Mouse (Mus musculus): Measurements from ENCODE around the gene Tbl1xr1. TPM values are rescaled to one million over a fixed set of nuclear protein-coding genes. Genes with fewer than 3 reads are reported as not detected.

Gene Tbl1xr1
- total and polyA plus RNA-seq, 3 experiments = 33.9 to 185 (median 45.6) TPM

- TF ChIP-seq GABPA (IDR thresholded peaks at IDR 0.05; ENCODE audit: low read depth, low read length) = no peak
- peak; percentile 96 for TF ChIP-seq SIN3A (IDR thresholded peaks at IDR 0.05; ENCODE audit: low read length)
- peak; percentile 37; the same call in 1 of the 2 replicates for TF ChIP-seq POLR2AphosphoS5 (IDR thresholded peaks at IDR 0.05; ENCODE audit: borderline replicate concordance, low read depth, low read length)
- TF ChIP-seq NELFE (IDR thresholded peaks at IDR 0.05; ENCODE audit: low read depth, low read length) = peak; percentile 54
- TF ChIP-seq TAL1 (IDR thresholded peaks at IDR 0.05; ENCODE audit: low read length) = 0 out of 2 replicates have a peak, but pooled peaks have one; percentile 15
- TF ChIP-seq RCOR1 (IDR thresholded peaks at IDR 0.05; ENCODE audit: low read depth, low read length) = no peak
- no peak for TF ChIP-seq KAT2A (conservative IDR thresholded peaks at IDR 0.05; ENCODE audit: low read depth, low read length)
- TF ChIP-seq ZC3H11A (IDR thresholded peaks at IDR 0.05; ENCODE audit: low read depth, low read length) = no peak
- 0 out of 2 replicates have a peak, but pooled peaks have one; percentile 67 for TF ChIP-seq CHD1 (IDR thresholded peaks at IDR 0.05; ENCODE audit: low read depth, low read length)
- no peak; the same call in 1 of the 2 replicates for TF ChIP-seq USF1 (IDR thresholded peaks at IDR 0.05; ENCODE audit: low read depth, low read length)
- peak; percentile 12; the same call in 1 of the 2 replicates for TF ChIP-seq SMC3 (IDR thresholded peaks at IDR 0.05; ENCODE audit: low read depth, low read length)
- TF ChIP-seq TBP (IDR thresholded peaks at IDR 0.05; ENCODE audit: low read depth, low read length) = peak; percentile 80
- TF ChIP-seq POLR2A (IDR thresholded peaks at IDR 0.05; ENCODE audit: control insufficient read depth in 1 of 2, insufficient read depth in 1 of 2, low read depth in 1 of 2, low read length in 2 of 2, poor library complexity in 1 of 2) = peak; percentile 61 to 75; a peak in 3 of 4 replicates
These were observed 644 bp downstream of the Tbl1xr1 start (continued) for GRCm38 (mm10) chr3:22076936-22077656.

GRCm38 (mm10) chr3:22077657-22078475 lies 1.4 kb downstream of the Tbl1xr1 start:
- no peaks in the 10 kb centered on the region for H3K9me3 ChIP-seq (replicated peaks; ENCODE audit: insufficient read depth, low read length)
- H3K4me1 ChIP-seq (ENCODE audit: control insufficient read depth in 1 of 2, insufficient read depth in 2 of 2, low read length in 2 of 2) = peaks cover 2 to 38% of the 10 kb centered on the region in 2 experiments
- H3K36me3 ChIP-seq (ENCODE audit: control insufficient read depth in 1 of 2, insufficient read depth in 2 of 2, low read length in 2 of 2) = peaks cover 2 to 42% of the 10 kb centered on the region in 2 experiments; a peak in 3 of 4 replicates
- peak overlapping the region; percentile 86 for H3K27ac ChIP-seq (ENCODE audit: control insufficient read depth, low read depth, low read length)
- H3K79me2 ChIP-seq (ENCODE audit: control insufficient read depth, insufficient read depth, low read length, poor library complexity) = peaks cover 58% of the 10 kb centered on the region
- H3K27me3 ChIP-seq (ENCODE audit: control insufficient read depth in 1 of 2, insufficient read depth in 2 of 2, low read length in 2 of 2) = no peaks in the 10 kb centered on the region
- peak overlapping the region; percentile 99 for H3K9ac ChIP-seq (ENCODE audit: control insufficient read depth, low read depth, low read length, poor library complexity, severe bottlenecking)
- peak; percentile 80 for DNase-seq (ENCODE audit: low read depth, low spot score)
- peak overlapping the region; percentile 78 to 82 for H3K4me3 ChIP-seq (ENCODE audit: control insufficient read depth in 1 of 2, insufficient read depth in 1 of 2, low read depth in 2 of 2, low read length in 2 of 2)
- TF ChIP-seq GATA1 (IDR thresholded peaks at IDR 0.05; ENCODE audit: low read depth, low read length) = peak; percentile 75
- TF ChIP-seq ZMIZ1 (IDR thresholded peaks at IDR 0.05; ENCODE audit: low read depth, low read length) = no peak
- TF ChIP-seq ZC3H11A (IDR thresholded peaks at IDR 0.05; ENCODE audit: low read depth, low read length) = no peak; the same call in 1 of the 2 replicates
- TF ChIP-seq EP300 (IDR thresholded peaks at IDR 0.05; ENCODE audit: low read depth in 1 of 2, low read length in 2 of 2) = peak; percentile 87 to 94
- peak; percentile 83 for TF ChIP-seq TCF12 (IDR thresholded peaks at IDR 0.05; ENCODE audit: low read depth, low read length)
- no peak for TF ChIP-seq CTCF (IDR thresholded peaks at IDR 0.05 in 2 of 3, conservative IDR thresholded peaks at IDR 0.05 in 1 of 3; ENCODE audit: control insufficient read depth in 1 of 3, insufficient read depth in 1 of 3, low read depth in 2 of 3, low read length in 3 of 3, poor library complexity in 1 of 3, severe bottlenecking in 1 of 3)
- TF ChIP-seq RAD21 (IDR thresholded peaks at IDR 0.05; ENCODE audit: low read depth, low read length) = no peak; the same call in 1 of the 2 replicates
- no peak for TF ChIP-seq MEF2A (IDR thresholded peaks at IDR 0.05; ENCODE audit: extremely low read depth, insufficient replicate concordance, low read depth, low read length, poor library complexity, severe bottlenecking)
- peak; percentile 30; the same call in 1 of the 2 replicates for TF ChIP-seq MAFK (IDR thresholded peaks at IDR 0.05; ENCODE audit: borderline replicate concordance, low read depth, low read length)
- no peak for TF ChIP-seq USF2 (IDR thresholded peaks at IDR 0.05; ENCODE audit: borderline replicate concordance in 1 of 2, insufficient read depth in 1 of 2, low read depth in 1 of 2, low read length in 2 of 2)
- no peak for TF ChIP-seq TAL1 (IDR thresholded peaks at IDR 0.05; ENCODE audit: low read length)
- 0 out of 2 replicates have a peak, but pooled peaks have one; percentile 31 for TF ChIP-seq ELF1 (IDR thresholded peaks at IDR 0.05; ENCODE audit: low read depth, low read length)
- TF ChIP-seq JUND (IDR thresholded peaks at IDR 0.05; ENCODE audit: low read depth, low read length) = 0 out of 2 replicates have a peak, but pooled peaks have one; percentile 22
- peak; percentile 57; the same call in 1 of the 2 replicates for TF ChIP-seq MXI1 (IDR thresholded peaks at IDR 0.05; ENCODE audit: low read depth, low read length)
- TF ChIP-seq HCFC1 (IDR thresholded peaks at IDR 0.05; ENCODE audit: low read depth, low read length) = 0 out of 2 replicates have a peak, but pooled peaks have one; percentile 28
- TF ChIP-seq KAT2A (conservative IDR thresholded peaks at IDR 0.05; ENCODE audit: low read depth, low read length) = no peak
- peak; percentile 53; the same call in 1 of the 2 replicates for TF ChIP-seq CHD1 (IDR thresholded peaks at IDR 0.05; ENCODE audit: low read depth, low read length)
- TF ChIP-seq MAX (IDR thresholded peaks at IDR 0.05; ENCODE audit: low read length) = peak; percentile 55; the same call in 1 of the 2 replicates
- 0 out of 2 replicates have a peak, but pooled peaks have one; percentile 32 for TF ChIP-seq ZNF384 (IDR thresholded peaks at IDR 0.05; ENCODE audit: low read depth, low read length)
- peak; percentile 69; the same call in 1 of the 2 replicates for TF ChIP-seq MYC (IDR thresholded peaks at IDR 0.05; ENCODE audit: low read depth, low read length)
- peak; percentile 84 for TF ChIP-seq SIN3A (IDR thresholded peaks at IDR 0.05; ENCODE audit: low read length)
- TF ChIP-seq GABPA (IDR thresholded peaks at IDR 0.05; ENCODE audit: low read depth, low read length) = no peak
- peak; percentile 77 for TF ChIP-seq CHD2 (IDR thresholded peaks at IDR 0.05; ENCODE audit: low read length)
